In the genomic region with DNA sequence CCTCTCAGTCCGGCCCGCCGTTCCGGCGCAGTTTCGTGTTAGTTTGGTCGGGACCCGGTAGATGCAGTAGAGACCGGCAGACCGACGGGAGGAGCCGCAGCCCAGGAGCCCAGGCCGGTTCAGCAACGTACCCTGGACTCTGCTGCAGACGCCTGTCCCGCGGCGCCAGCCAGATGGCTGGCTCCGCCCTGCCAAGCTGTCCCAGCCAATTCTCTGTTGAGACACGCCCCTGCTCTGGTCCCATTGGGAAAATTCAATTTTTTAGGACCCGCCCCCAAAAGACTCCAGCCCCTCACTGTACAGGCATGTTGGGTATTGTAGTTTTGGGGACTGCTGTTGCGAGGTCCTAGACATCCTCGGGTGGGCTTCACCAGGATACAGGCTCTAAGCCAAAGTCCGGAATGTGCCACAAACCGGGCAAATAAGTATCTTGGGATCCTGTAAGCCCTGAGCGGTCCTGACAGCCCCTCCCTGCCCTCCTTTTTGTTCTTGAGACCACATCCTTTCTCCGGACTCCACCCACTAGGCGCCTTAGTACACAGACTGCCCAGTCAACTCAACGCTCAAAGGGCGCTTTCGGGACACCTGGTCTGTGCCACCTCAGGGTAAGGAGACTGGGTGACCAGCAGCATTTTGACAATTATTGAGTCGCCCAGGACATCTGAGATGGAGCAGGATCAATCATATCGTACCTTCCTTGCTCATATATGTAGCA, we compare ENCODE assay signal across 8 mouse cellular contexts. TPM values are rescaled to one million over a fixed set of nuclear protein-coding genes. Genes with fewer than 3 reads are reported as not detected.
A peak's percentile ranks its signal among the peaks of the same experiment; 100 is the strongest.
DNase-seq lines count a peak whose midpoint lies in the region; ATAC-seq lines count a peak whose summit lies in the region.

No protein-coding gene starts in this region.

- H3K4me3 ChIP-seq in brown adipose tissue, adult 24 weeks (ENCODE audit: insufficient read depth, low read depth, low read length): peak overlapping the region; percentile 75
- H3K4me3 ChIP-seq in heart, embryonic 14.5 days (ENCODE audit: control insufficient read depth in 1 of 2, insufficient read depth in 1 of 2, low read depth in 1 of 2, low read length in 2 of 2): peak overlapping the region; percentile 64 to 89
- H3K4me3 ChIP-seq in liver, embryonic 13.5 days (replicated peaks): peak overlapping the region; percentile 61
- peak overlapping the region; percentile 75 for H3K4me3 ChIP-seq in stomach, embryonic 16.5 days (replicated peaks; ENCODE audit: low read length)

- peak overlapping the region; percentile 96 for H3K27ac ChIP-seq in brown adipose tissue, adult 24 weeks (replicated peaks; ENCODE audit: low read depth, low read length)
- peak overlapping the region; percentile 54 to 70 for H3K27ac ChIP-seq in heart, embryonic 14.5 days (replicated peaks in 1 of 2; ENCODE audit: control insufficient read depth in 1 of 2, insufficient read depth in 1 of 2, low read depth in 2 of 2, low read length in 2 of 2)
- H3K27ac ChIP-seq in liver, embryonic 13.5 days: no peak overlapping the region
- H3K27ac ChIP-seq in stomach, embryonic 16.5 days (ENCODE audit: low read length): peak overlapping the region; percentile 72

- H3K4me1 ChIP-seq in brown adipose tissue, adult 24 weeks (ENCODE audit: control insufficient read depth, insufficient read depth, insufficient read length, low read length): peaks cover 3% of the 10 kb centered on the region; the same call in 1 of the 2 replicates
- H3K4me1 ChIP-seq in heart, embryonic 14.5 days (ENCODE audit: control insufficient read depth in 2 of 2, insufficient read depth in 2 of 2, low read length in 2 of 2): peaks cover 18 to 32% of the 10 kb centered on the region in 2 experiments
- peaks cover 49% of the 10 kb centered on the region for H3K4me1 ChIP-seq in liver, embryonic 13.5 days (replicated peaks)
- H3K4me1 ChIP-seq in stomach, embryonic 16.5 days (ENCODE audit: control insufficient read depth, insufficient read depth, low read length): peaks cover 38% of the 10 kb centered on the region

- H3K9me3 ChIP-seq in heart, embryonic 14.5 days (ENCODE audit: control insufficient read depth, low read length): peaks cover 2% of the 10 kb centered on the region; the same call in 1 of the 2 replicates
- 0 out of 2 replicates have a peak, but pooled peaks cover 2% of the 10 kb centered on the region for H3K9me3 ChIP-seq in liver, embryonic 13.5 days (replicated peaks)
- H3K9me3 ChIP-seq in stomach, embryonic 16.5 days (replicated peaks; ENCODE audit: control insufficient read depth, low read length): no peaks in the 10 kb centered on the region

- 3% methylated on average over 33 of the region's 33 CpGs for WGBS in heart, embryonic 14.5 days
- WGBS in liver, embryonic 13.5 days (ENCODE audit: insufficient replicate concordance): 3% methylated on average over 33 of the region's 33 CpGs
- WGBS in stomach, embryonic 16.5 days: 3% methylated on average over 33 of the region's 33 CpGs

- peaks cover 12% of the 10 kb centered on the region for H3K36me3 ChIP-seq in heart, embryonic 14.5 days (ENCODE audit: control insufficient read depth, insufficient read depth, low read length)
- H3K36me3 ChIP-seq in liver, embryonic 13.5 days: 0 out of 2 replicates have a peak, but pooled peaks cover 2% of the 10 kb centered on the region
- H3K36me3 ChIP-seq in stomach, embryonic 16.5 days (ENCODE audit: control insufficient read depth, insufficient read depth, low read length): 0 out of 2 replicates have a peak, but pooled peaks cover 1% of the 10 kb centered on the region

- H3K27me3 ChIP-seq in heart, embryonic 14.5 days (ENCODE audit: control insufficient read depth, insufficient read depth, low read length): no peaks in the 10 kb centered on the region
- no peaks in the 10 kb centered on the region for H3K27me3 ChIP-seq in liver, embryonic 13.5 days
- no peaks in the 10 kb centered on the region for H3K27me3 ChIP-seq in stomach, embryonic 16.5 days (ENCODE audit: control insufficient read depth, insufficient read depth, low read length)

- peak; percentile 83 for DNase-seq in CD4-positive helper T cell, adult 2 months (ENCODE audit: low read depth, low spot score)
- DNase-seq in fat pad, adult 2 months (ENCODE audit: extremely low read depth, low read depth, low spot score): peak; percentile 65
- peak; percentile 98 for DNase-seq in kidney, postnatal 14 days
- peak; percentile 87 for DNase-seq in liver, embryonic 13.5 days
- peak; percentile 87 for DNase-seq in neural tube, embryonic 10.5 days (ENCODE audit: extremely low spot score, low spot score)

- H3K4me2 ChIP-seq in heart, embryonic 14.5 days (ENCODE audit: low read length): peak overlapping the region; percentile 66
- peak overlapping the region; percentile 71 for H3K4me2 ChIP-seq in liver, embryonic 13.5 days
- H3K4me2 ChIP-seq in stomach, embryonic 16.5 days (ENCODE audit: low read depth, low read length): peak overlapping the region; percentile 89

- ATAC-seq in heart, embryonic 14.5 days (ENCODE audit: insufficient number of reproducible peaks, insufficient read depth, low FRiP score, low read depth): peak; percentile 85
- peak; percentile 88 for ATAC-seq in liver, embryonic 13.5 days (ENCODE audit: low read depth)
- ATAC-seq in stomach, embryonic 16.5 days (ENCODE audit: insufficient read depth, low FRiP score): peak; percentile 89

- H3K9ac ChIP-seq in heart, embryonic 14.5 days (ENCODE audit: low read length): peak overlapping the region; percentile 89
- H3K9ac ChIP-seq in liver, embryonic 13.5 days: peak overlapping the region; percentile 68
- H3K9ac ChIP-seq in stomach, embryonic 16.5 days (ENCODE audit: low read length): peak overlapping the region; percentile 88

RNA-seq across cellular contexts. Expression of a gene that starts 1.1 kb away (rescaled TPM):
- polyA plus RNA-seq in brown adipose tissue, adult 24 weeks (2012; ENCODE audit: insufficient read depth, insufficient read length, missing spikeins): 12.2 and 21.8 TPM in 2 replicates
- 71.7 and 75.0 TPM in 2 replicates for polyA plus RNA-seq in heart, embryonic 14.5 days (2014; fragmentation: Nextera tagmentation; extraction: Ambion mirVana)
- 10.5 and 12.0 TPM in 2 replicates for polyA plus RNA-seq in liver, embryonic 13.5 days (2015; fragmentation: Nextera tagmentation; extraction: Ambion mirVana)
- polyA plus RNA-seq in stomach, embryonic 16.5 days (2015; fragmentation: Nextera tagmentation; extraction: Ambion mirVana): 122 and 128 TPM in 2 replicates

RNA-seq across cellular contexts. Expression of a gene that starts 24.8 kb away (rescaled TPM):
- 15.9 and 19.1 TPM in 2 replicates for polyA plus RNA-seq in brown adipose tissue, adult 24 weeks (2012; ENCODE audit: insufficient read depth, insufficient read length, missing spikeins)
- 148 and 151 TPM in 2 replicates for polyA plus RNA-seq in heart, embryonic 14.5 days (2014; fragmentation: Nextera tagmentation; extraction: Ambion mirVana)
- 12.2 and 12.5 TPM in 2 replicates for polyA plus RNA-seq in liver, embryonic 13.5 days (2015; fragmentation: Nextera tagmentation; extraction: Ambion mirVana)
- 169 and 176 TPM in 2 replicates for polyA plus RNA-seq in stomach, embryonic 16.5 days (2015; fragmentation: Nextera tagmentation; extraction: Ambion mirVana)

RNA-seq across cellular contexts. Expression of a gene that starts 34.6 kb away (rescaled TPM):
- polyA plus RNA-seq in brown adipose tissue, adult 24 weeks (2012; ENCODE audit: insufficient read depth, insufficient read length, missing spikeins): not detected in 2 replicates
- polyA plus RNA-seq in heart, embryonic 14.5 days (2014; fragmentation: Nextera tagmentation; extraction: Ambion mirVana): 8.1 and 8.2 TPM in 2 replicates
- polyA plus RNA-seq in liver, embryonic 13.5 days (2015; fragmentation: Nextera tagmentation; extraction: Ambion mirVana): 0.15 and 0.18 TPM in 2 replicates
- 3.4 and 3.5 TPM in 2 replicates for polyA plus RNA-seq in stomach, embryonic 16.5 days (2015; fragmentation: Nextera tagmentation; extraction: Ambion mirVana)

RNA-seq across cellular contexts. Expression of a gene that starts 51.2 kb away (rescaled TPM):
- not detected in 2 replicates for polyA plus RNA-seq in brown adipose tissue, adult 24 weeks (2012; ENCODE audit: insufficient read depth, insufficient read length, missing spikeins)
- 0.20 and 0.34 TPM in 2 replicates for polyA plus RNA-seq in heart, embryonic 14.5 days (2014; fragmentation: Nextera tagmentation; extraction: Ambion mirVana)
- 0.05 TPM in 2 replicates for polyA plus RNA-seq in liver, embryonic 13.5 days (2015; fragmentation: Nextera tagmentation; extraction: Ambion mirVana)
- polyA plus RNA-seq in stomach, embryonic 16.5 days (2015; fragmentation: Nextera tagmentation; extraction: Ambion mirVana): 1.8 and 4.5 TPM in 2 replicates
